Mouse (Mus musculus) limb, embryonic 10.5 days (tissue): ENCODE measurements at regions not wholly inside any gene's neighbourhood (a gene's known extent, or its start where the extent isn't known, plus 50 kb on each side); places are given as distances from the start of the nearest gene placed in this dataset.
"Not testable (repeated sequence)": the region's sequence is repeated elsewhere in the genome, so short reads cannot be mapped to it uniquely, and the experiment has no call there.

Source experiments
- DNase-seq: peaks from one replicate; pipeline ENCODE4 v3.0.0-alpha.2; 2017; ENCODE audit warnings: low spot score
- H3K27ac ChIP-seq: fragments of 300-500 bp; sonication (generic); 2 replicates; pipeline ENCODE4 v1.5.1; 2016; ENCODE audit warnings: mild to moderate bottlenecking
- H3K27me3 ChIP-seq: fragments of 300-500 bp; sonication (generic); 2 replicates; pipeline ENCODE4 v1.6.1; 2016; ENCODE audit warnings: low read depth, mild to moderate bottlenecking; ENCODE audit not compliant: poor library complexity, severe bottlenecking
- H3K36me3 ChIP-seq: fragments of 300-500 bp; sonication (generic); 2 replicates; pipeline ENCODE4 v1.6.1; 2016; ENCODE audit warnings: mild to moderate bottlenecking, moderate library complexity
- H3K4me1 ChIP-seq: fragments of 300-500 bp; sonication (generic); 2 replicates; pipeline ENCODE4 v1.6.1; 2016
- H3K4me3 ChIP-seq: fragments of 300-500 bp; sonication (generic); 2 replicates; pipeline ENCODE4 v1.5.1; 2016; ENCODE audit warnings: mild to moderate bottlenecking, moderate library complexity
- H3K9me3 ChIP-seq: fragments of 300-500 bp; sonication (generic); replicated peaks from 2 replicates; pipeline ENCODE4 v1.6.1; 2016; ENCODE audit warnings: mild to moderate bottlenecking
- whole genome bisulfite sequencing: fragments of 180-500 bp; shearing (Covaris S2); methylation state at CpG from one replicate; pipeline ENCODE4 v1.1.7; 2016; 5-methylcytosine and 5-hydroxymethylcytosine counted together

- Histone ChIP-seq H3K36me3 (no peaks in the 10 kb centered on the region), H3K9me3 (no peaks in the 10 kb centered on the region), H3K4me1 (no peaks in the 10 kb centered on the region), H3K27me3 (no peaks in the 10 kb centered on the region), H3K27ac (no peak overlapping the region), H3K4me3 (no peak overlapping the region)
- DNase-seq, result no peak
Measured at GRCm38 (mm10) chr1:16904690-16905089, 811.6 kb upstream of the 4930444P10Rik start.

- 81% methylated on average over 3 of the region's 3 CpGs for WGBS
- not testable (repeated sequence) for H3K27me3 ChIP-seq, H3K4me1 ChIP-seq, H3K27ac ChIP-seq, DNase-seq, H3K9me3 ChIP-seq, H3K4me3 ChIP-seq, H3K36me3 ChIP-seq
Measured at GRCm38 (mm10) chr1:16868383-16868782, 775.3 kb upstream of the 4930444P10Rik start.

GRCm38 (mm10) chr1:16867086-16867835 is 774.1 kb upstream of the 4930444P10Rik start:
- H3K4me1 ChIP-seq, H3K27ac ChIP-seq, DNase-seq, H3K36me3 ChIP-seq, H3K9me3 ChIP-seq, H3K27me3 ChIP-seq, H3K4me3 ChIP-seq: not testable (repeated sequence)
- WGBS, result 89% methylated on average over 6 of the region's 6 CpGs

- no peaks in the 10 kb centered on the region for H3K36me3 ChIP-seq
- no peaks in the 10 kb centered on the region for H3K27me3 ChIP-seq
- no peaks in the 10 kb centered on the region for H3K9me3 ChIP-seq
- H3K4me3 ChIP-seq, result no peak overlapping the region
- DNase-seq, result no peak
- no peaks in the 10 kb centered on the region for H3K4me1 ChIP-seq
- no peak overlapping the region for H3K27ac ChIP-seq
Measured at GRCm38 (mm10) chr1:16837111-16837510, 744.0 kb upstream of the 4930444P10Rik start.

- H3K4me1 ChIP-seq, H3K27me3 ChIP-seq, H3K36me3 ChIP-seq, H3K27ac ChIP-seq, H3K9me3 ChIP-seq, DNase-seq, H3K4me3 ChIP-seq: not testable (repeated sequence)
- WGBS, result 78% methylated on average over 4 of the region's 4 CpGs
Measured at GRCm38 (mm10) chr1:16824709-16825108, 731.6 kb upstream of the 4930444P10Rik start.

- H3K4me1 ChIP-seq, result 0 out of 2 replicates have a peak, but pooled peaks cover 4% of the 10 kb centered on the region
- no peak overlapping the region for H3K27ac ChIP-seq
- H3K9me3 ChIP-seq, result no peaks in the 10 kb centered on the region
- no peak for DNase-seq
- H3K36me3 ChIP-seq, result no peaks in the 10 kb centered on the region
- 52% methylated on average over 3 of the region's 3 CpGs for WGBS
- no peaks in the 10 kb centered on the region for H3K27me3 ChIP-seq
- no peak overlapping the region for H3K4me3 ChIP-seq
Measured at GRCm38 (mm10) chr1:16824057-16824456, 730.9 kb upstream of the 4930444P10Rik start.

GRCm38 (mm10) chr1:16821186-16821585 is 728.1 kb upstream of the 4930444P10Rik start:
- H3K36me3 ChIP-seq, result no peaks in the 10 kb centered on the region
- WGBS, result 74% methylated on average over 2 of the region's 2 CpGs
- no peaks in the 10 kb centered on the region for H3K27me3 ChIP-seq
- no peak overlapping the region for H3K27ac ChIP-seq
- DNase-seq, result no peak
- 0 out of 2 replicates have a peak, but pooled peaks cover 4% of the 10 kb centered on the region for H3K4me1 ChIP-seq
- H3K4me3 ChIP-seq, result no peak overlapping the region
- H3K9me3 ChIP-seq, result no peaks in the 10 kb centered on the region

- Histone ChIP-seq H3K9me3 (no peaks in the 10 kb centered on the region), H3K27me3 (no peaks in the 10 kb centered on the region), H3K4me1 (no peaks in the 10 kb centered on the region), H3K36me3 (no peaks in the 10 kb centered on the region), H3K4me3 (no peak overlapping the region), H3K27ac (no peak overlapping the region)
- WGBS, result 87% methylated on average over 7 of the region's 7 CpGs
- no peak for DNase-seq
Measured at GRCm38 (mm10) chr1:16816572-16816971, 723.4 kb upstream of the 4930444P10Rik start.

- DNase-seq, result no peak
- Histone ChIP-seq H3K36me3 (no peaks in the 10 kb centered on the region), H3K27me3 (no peaks in the 10 kb centered on the region), H3K4me1 (no peaks in the 10 kb centered on the region), H3K27ac (no peak overlapping the region), H3K9me3 (no peaks in the 10 kb centered on the region), H3K4me3 (no peak overlapping the region)
Measured at GRCm38 (mm10) chr1:16815731-16816130, 722.6 kb upstream of the 4930444P10Rik start.

GRCm38 (mm10) chr1:16809370-16810150 is 716.4 kb upstream of the 4930444P10Rik start:
- H3K9me3 ChIP-seq, result no peaks in the 10 kb centered on the region
- no peaks in the 10 kb centered on the region for H3K4me1 ChIP-seq
- WGBS, result 92% methylated on average over 10 of the region's 10 CpGs

GRCm38 (mm10) chr1:16798292-16798691 is 705.2 kb upstream of the 4930444P10Rik start:
- no peak overlapping the region for H3K4me3 ChIP-seq
- peak; percentile 82 for DNase-seq
- no peaks in the 10 kb centered on the region for H3K36me3 ChIP-seq
- H3K9me3 ChIP-seq, result no peaks in the 10 kb centered on the region
- H3K27ac ChIP-seq, result no peak overlapping the region
- peaks cover 5% of the 10 kb centered on the region; the same call in 1 of the 2 replicates for H3K4me1 ChIP-seq
- H3K27me3 ChIP-seq, result no peaks in the 10 kb centered on the region
- WGBS, result 75% methylated on average over 6 of the region's 6 CpGs

More at GRCm38 (mm10) chr1:16809370-16810150, 716.4 kb upstream of the 4930444P10Rik start:
- no peak for DNase-seq
- H3K27me3 ChIP-seq, result no peaks in the 10 kb centered on the region
- H3K36me3 ChIP-seq, result no peaks in the 10 kb centered on the region
- H3K27ac ChIP-seq, result no peak overlapping the region
- no peak overlapping the region for H3K4me3 ChIP-seq

GRCm38 (mm10) chr1:16796449-16796848 is 703.3 kb upstream of the 4930444P10Rik start:
- peaks cover 5% of the 10 kb centered on the region; the same call in 1 of the 2 replicates for H3K4me1 ChIP-seq
- no peak for DNase-seq
- no peak overlapping the region for H3K27ac ChIP-seq
- no peaks in the 10 kb centered on the region for H3K27me3 ChIP-seq
- no peaks in the 10 kb centered on the region for H3K36me3 ChIP-seq
- no peaks in the 10 kb centered on the region for H3K9me3 ChIP-seq
- H3K4me3 ChIP-seq, result no peak overlapping the region
- 73% methylated on average over 1 of the region's 1 CpGs for WGBS

- Histone ChIP-seq H3K36me3 (no peaks in the 10 kb centered on the region), H3K4me1 (no peaks in the 10 kb centered on the region), H3K4me3 (no peak overlapping the region), H3K9me3 (no peaks in the 10 kb centered on the region), H3K27ac (no peak overlapping the region), H3K27me3 (no peaks in the 10 kb centered on the region)
- WGBS, result 94% methylated on average over 4 of the region's 4 CpGs
- no peak for DNase-seq
Measured at GRCm38 (mm10) chr1:16790733-16791309, 697.7 kb upstream of the 4930444P10Rik start.
